Mouse (Mus musculus) kidney, adult 9 months (tissue): ENCODE measurements around the gene Usp7.

Experiments used
- DNase-seq: peaks from one replicate; pipeline ENCODE4 v3.0.0; 2022

Usp7 gene

GRCm38 (mm10) chr16:8671551-8672349 lies 120.4 kb downstream of the Usp7 start, which contains the start of gene Carhsp1:
Gene Carhsp1, minus strand, starts transcription at chr16:8672155.
- DNase-seq = peak; percentile 97

GRCm38 (mm10) chr16:8670041-8671035 lies 121.8 kb downstream of the Usp7 start:
- no peak for DNase-seq

GRCm38 (mm10) chr16:8669432-8669831 lies 122.7 kb downstream of the Usp7 start:
- no peak for DNase-seq

GRCm38 (mm10) chr16:8668386-8668785 lies 123.7 kb downstream of the Usp7 start:
- DNase-seq = no peak

- no peak for DNase-seq
Observed at GRCm38 (mm10) chr16:8667814-8668213, 124.3 kb downstream of the Usp7 start.

GRCm38 (mm10) chr16:8667261-8667660 lies 124.8 kb downstream of the Usp7 start:
- no peak for DNase-seq

GRCm38 (mm10) chr16:8666452-8666851 lies 125.7 kb downstream of the Usp7 start:
- peak; percentile 65 for DNase-seq

- no peak for DNase-seq
Observed at GRCm38 (mm10) chr16:8665367-8665766, 126.7 kb downstream of the Usp7 start.

- peak; percentile 81 for DNase-seq
Observed at GRCm38 (mm10) chr16:8663606-8664539, 128.2 kb downstream of the Usp7 start.

- no peak for DNase-seq
Observed at GRCm38 (mm10) chr16:8663022-8663421, 129.1 kb downstream of the Usp7 start.

- peak; percentile 74 for DNase-seq
Observed at GRCm38 (mm10) chr16:8658764-8659163, 133.3 kb downstream of the Usp7 start.

GRCm38 (mm10) chr16:8658349-8658748 lies 133.8 kb downstream of the Usp7 start:
- DNase-seq = no peak

- no peak for DNase-seq
Observed at GRCm38 (mm10) chr16:8656256-8656655, 135.9 kb downstream of the Usp7 start.

- no peak for DNase-seq
Observed at GRCm38 (mm10) chr16:8655599-8655998, 136.5 kb downstream of the Usp7 start.

- no peak for DNase-seq
Observed at GRCm38 (mm10) chr16:8655108-8655507, 137.0 kb downstream of the Usp7 start.

GRCm38 (mm10) chr16:8650007-8650406 lies 142.1 kb downstream of the Usp7 start:
- DNase-seq = no peak

- no peak for DNase-seq
Observed at GRCm38 (mm10) chr16:8645546-8645945, 146.6 kb downstream of the Usp7 start.

GRCm38 (mm10) chr16:8643855-8644254 lies 148.3 kb downstream of the Usp7 start:
- DNase-seq = peak; percentile 72
